Mouse (Mus musculus): Measurements from ENCODE around the gene Lipa. TPM values are rescaled to one million over a fixed set of nuclear protein-coding genes. Genes with fewer than 3 reads are reported as not detected.

Lipa gene
- polyA plus RNA-seq, 1 experiment from 2014 or later, result 32.0 TPM

GRCm38 (mm10) chr19:34532061-34532751 lies 4.9 kb upstream of the Lipa start:
- Histone ChIP-seq H3K4me3 (ENCODE audit: low read length) (no peak overlapping the region), H3K4me1 (ENCODE audit: control insufficient read depth, insufficient read depth, low read length) (no peaks in the 10 kb centered on the region), H3K9me3 (replicated peaks; ENCODE audit: control insufficient read depth, low read length) (no peaks in the 10 kb centered on the region), H3K4me2 (ENCODE audit: low read depth, low read length) (no peak overlapping the region), H3K9ac (ENCODE audit: low read length) (no peak overlapping the region), H3K27ac (ENCODE audit: low read length) (no peak overlapping the region), H3K27me3 (ENCODE audit: control insufficient read depth, insufficient read depth, low read length) (no peaks in the 10 kb centered on the region), H3K36me3 (ENCODE audit: control insufficient read depth, insufficient read depth) (no peaks in the 10 kb centered on the region)
- 97% methylated on average over 4 of the region's 4 CpGs for WGBS
- ATAC-seq (replicated peaks; ENCODE audit: extremely low read depth, insufficient read depth, low FRiP score), result no peak

- Histone ChIP-seq H3K9me3 (replicated peaks; ENCODE audit: control insufficient read depth, low read length) (no peaks in the 10 kb centered on the region), H3K4me2 (ENCODE audit: low read depth, low read length) (peak overlapping the region; percentile 90), H3K4me1 (ENCODE audit: control insufficient read depth, insufficient read depth, low read length) (peaks cover 5% of the 10 kb centered on the region; the same call in 1 of the 2 replicates), H3K4me3 (ENCODE audit: low read length) (peak overlapping the region; percentile 87), H3K9ac (ENCODE audit: low read length) (peak overlapping the region; percentile 81), H3K36me3 (ENCODE audit: control insufficient read depth, insufficient read depth) (0 out of 2 replicates have a peak, but pooled peaks cover 1% of the 10 kb centered on the region), H3K27me3 (ENCODE audit: control insufficient read depth, insufficient read depth, low read length) (no peaks in the 10 kb centered on the region), H3K27ac (ENCODE audit: low read length) (peak overlapping the region; percentile 74)
- 18% methylated on average over 11 of the region's 11 CpGs for WGBS
- ATAC-seq (replicated peaks; ENCODE audit: extremely low read depth, insufficient read depth, low FRiP score), result peak; percentile 14; the same call in 1 of the 2 replicates
Observed at GRCm38 (mm10) chr19:34526321-34526923, 852 bp downstream of the Lipa start.

- H3K27me3 ChIP-seq (ENCODE audit: control insufficient read depth, insufficient read depth, low read length), result no peaks in the 10 kb centered on the region
- no peaks in the 10 kb centered on the region for H3K9me3 ChIP-seq (replicated peaks; ENCODE audit: control insufficient read depth, low read length)
- H3K27ac ChIP-seq (ENCODE audit: low read length), result no peak overlapping the region
- no peak overlapping the region for H3K4me3 ChIP-seq (ENCODE audit: low read length)
- H3K9ac ChIP-seq (ENCODE audit: low read length), result no peak overlapping the region
- WGBS, result 31% methylated on average over 9 of the region's 9 CpGs
- H3K4me1 ChIP-seq (ENCODE audit: control insufficient read depth, insufficient read depth, low read length), result peaks cover 5% of the 10 kb centered on the region; the same call in 1 of the 2 replicates
- 0 out of 2 replicates have a peak, but pooled peaks cover 2% of the 10 kb centered on the region for H3K36me3 ChIP-seq (ENCODE audit: control insufficient read depth, insufficient read depth)
- ATAC-seq (replicated peaks; ENCODE audit: extremely low read depth, insufficient read depth, low FRiP score), result no peak
- peak overlapping the region; percentile 12; the same call in 1 of the 2 replicates for H3K4me2 ChIP-seq (ENCODE audit: low read depth, low read length)
Observed at GRCm38 (mm10) chr19:34524646-34525045, 2.6 kb downstream of the Lipa start.

- H3K9me3 ChIP-seq (replicated peaks; ENCODE audit: control insufficient read depth, low read length), result no peaks in the 10 kb centered on the region
Observed at GRCm38 (mm10) chr19:34523106-34523725, 4.1 kb downstream of the Lipa start.

GRCm38 (mm10) chr19:34521978-34522377 lies 5.3 kb downstream of the Lipa start:
- H3K9me3 ChIP-seq (replicated peaks; ENCODE audit: control insufficient read depth, low read length), result no peaks in the 10 kb centered on the region
- H3K4me3 ChIP-seq (ENCODE audit: low read length), result no peak overlapping the region
- H3K36me3 ChIP-seq (ENCODE audit: control insufficient read depth, insufficient read depth), result 0 out of 2 replicates have a peak, but pooled peaks cover 2% of the 10 kb centered on the region
- no peak overlapping the region for H3K9ac ChIP-seq (ENCODE audit: low read length)
- WGBS, result 83% methylated on average over 1 of the region's 1 CpGs
- H3K27ac ChIP-seq (ENCODE audit: low read length), result no peak overlapping the region
- peaks cover 5% of the 10 kb centered on the region; the same call in 1 of the 2 replicates for H3K4me1 ChIP-seq (ENCODE audit: control insufficient read depth, insufficient read depth, low read length)
- ATAC-seq (replicated peaks; ENCODE audit: extremely low read depth, insufficient read depth, low FRiP score), result no peak
- H3K4me2 ChIP-seq (ENCODE audit: low read depth, low read length), result no peak overlapping the region
- H3K27me3 ChIP-seq (ENCODE audit: control insufficient read depth, insufficient read depth, low read length), result no peaks in the 10 kb centered on the region

More at GRCm38 (mm10) chr19:34523106-34523725, 4.1 kb downstream of the Lipa start:
- H3K4me3 ChIP-seq (ENCODE audit: low read length), result no peak overlapping the region
- 0 out of 2 replicates have a peak, but pooled peaks cover 2% of the 10 kb centered on the region for H3K36me3 ChIP-seq (ENCODE audit: control insufficient read depth, insufficient read depth)
- WGBS, result 62% methylated on average over 12 of the region's 12 CpGs
- H3K9ac ChIP-seq (ENCODE audit: low read length), result no peak overlapping the region
- peaks cover 5% of the 10 kb centered on the region; the same call in 1 of the 2 replicates for H3K4me1 ChIP-seq (ENCODE audit: control insufficient read depth, insufficient read depth, low read length)
- no peak overlapping the region for H3K4me2 ChIP-seq (ENCODE audit: low read depth, low read length)
- ATAC-seq (replicated peaks; ENCODE audit: extremely low read depth, insufficient read depth, low FRiP score), result no peak
- no peak overlapping the region for H3K27ac ChIP-seq (ENCODE audit: low read length)
- H3K27me3 ChIP-seq (ENCODE audit: control insufficient read depth, insufficient read depth, low read length), result no peaks in the 10 kb centered on the region

GRCm38 (mm10) chr19:34521361-34521760 lies 5.9 kb downstream of the Lipa start:
- Histone ChIP-seq H3K36me3 (ENCODE audit: control insufficient read depth, insufficient read depth) (0 out of 2 replicates have a peak, but pooled peaks cover 2% of the 10 kb centered on the region), H3K27ac (ENCODE audit: low read length) (no peak overlapping the region), H3K9me3 (replicated peaks; ENCODE audit: control insufficient read depth, low read length) (no peaks in the 10 kb centered on the region), H3K9ac (ENCODE audit: low read length) (no peak overlapping the region), H3K4me2 (ENCODE audit: low read depth, low read length) (no peak overlapping the region), H3K4me1 (ENCODE audit: control insufficient read depth, insufficient read depth, low read length) (peaks cover 4% of the 10 kb centered on the region; the same call in 1 of the 2 replicates), H3K27me3 (ENCODE audit: control insufficient read depth, insufficient read depth, low read length) (no peaks in the 10 kb centered on the region), H3K4me3 (ENCODE audit: low read length) (no peak overlapping the region)
- no peak for ATAC-seq (replicated peaks; ENCODE audit: extremely low read depth, insufficient read depth, low FRiP score)
- WGBS, result 72% methylated on average over 2 of the region's 2 CpGs

- Histone ChIP-seq H3K9ac (ENCODE audit: low read length) (no peak overlapping the region), H3K27me3 (ENCODE audit: control insufficient read depth, insufficient read depth, low read length) (no peaks in the 10 kb centered on the region), H3K27ac (ENCODE audit: low read length) (no peak overlapping the region), H3K9me3 (replicated peaks; ENCODE audit: control insufficient read depth, low read length) (no peaks in the 10 kb centered on the region), H3K4me2 (ENCODE audit: low read depth, low read length) (no peak overlapping the region), H3K4me3 (ENCODE audit: low read length) (no peak overlapping the region), H3K4me1 (ENCODE audit: control insufficient read depth, insufficient read depth, low read length) (no peaks in the 10 kb centered on the region; the same call in 1 of the 2 replicates), H3K36me3 (ENCODE audit: control insufficient read depth, insufficient read depth) (0 out of 2 replicates have a peak, but pooled peaks cover 2% of the 10 kb centered on the region)
- 82% methylated on average over 4 of the region's 4 CpGs for WGBS
- ATAC-seq (replicated peaks; ENCODE audit: extremely low read depth, insufficient read depth, low FRiP score), result no peak
Observed at GRCm38 (mm10) chr19:34520051-34520450, 7.2 kb downstream of the Lipa start.

- H3K4me2 ChIP-seq (ENCODE audit: low read depth, low read length), result no peak overlapping the region
- H3K9ac ChIP-seq (ENCODE audit: low read length), result no peak overlapping the region
- 0 out of 2 replicates have a peak, but pooled peaks cover 2% of the 10 kb centered on the region for H3K36me3 ChIP-seq (ENCODE audit: control insufficient read depth, insufficient read depth)
- no peaks in the 10 kb centered on the region; the same call in 1 of the 2 replicates for H3K4me1 ChIP-seq (ENCODE audit: control insufficient read depth, insufficient read depth, low read length)
- no peaks in the 10 kb centered on the region for H3K9me3 ChIP-seq (replicated peaks; ENCODE audit: control insufficient read depth, low read length)
- no peak for ATAC-seq (replicated peaks; ENCODE audit: extremely low read depth, insufficient read depth, low FRiP score)
- H3K27me3 ChIP-seq (ENCODE audit: control insufficient read depth, insufficient read depth, low read length), result no peaks in the 10 kb centered on the region
- H3K4me3 ChIP-seq (ENCODE audit: low read length), result no peak overlapping the region
- no peak overlapping the region for H3K27ac ChIP-seq (ENCODE audit: low read length)
- WGBS, result 89% methylated on average over 3 of the region's 3 CpGs
Observed at GRCm38 (mm10) chr19:34519646-34520045, 7.6 kb downstream of the Lipa start.

Data from heart, embryonic 16.5 days (tissue).